Mouse (Mus musculus): ENCODE results near the gene Xylb. TPM values are rescaled to one million over a fixed set of nuclear protein-coding genes. Genes with fewer than 3 reads are reported as not detected.
A peak's percentile ranks its signal among the peaks of the same experiment; 100 is the strongest.
"Not testable (repeated sequence)": the region's sequence is repeated elsewhere in the genome, so short reads cannot be mapped to it uniquely, and the experiment has no call there.

Gene Xylb
- polyA plus RNA-seq, 1 experiment, result 1.4 TPM

GRCm38 (mm10) chr9:119340909-119341816, 16.0 kb upstream of the Xylb start, which contains the start of gene Myd88:
Gene Myd88 (minus strand): TSS chr9:119341411.
- peak; percentile 80 for DNase-seq (ENCODE audit: low spot score)

GRCm38 (mm10) chr9:119342728-119343127, 14.5 kb upstream of the Xylb start:
- no peak for DNase-seq (ENCODE audit: low spot score)

GRCm38 (mm10) chr9:119346376-119346775, 10.8 kb upstream of the Xylb start:
- DNase-seq (ENCODE audit: low spot score), result no peak

GRCm38 (mm10) chr9:119350531-119350930, 6.7 kb upstream of the Xylb start:
- DNase-seq (ENCODE audit: low spot score), result no peak

- DNase-seq (ENCODE audit: low spot score), result no peak
Measured at GRCm38 (mm10) chr9:119350947-119351705, 6.1 kb upstream of the Xylb start.

- peak; percentile 63 for DNase-seq (ENCODE audit: low spot score)
Measured at GRCm38 (mm10) chr9:119352060-119352459, 5.1 kb upstream of the Xylb start.

- DNase-seq (ENCODE audit: low spot score), result no peak
Measured at GRCm38 (mm10) chr9:119353926-119354325, 3.3 kb upstream of the Xylb start.

- no peak for DNase-seq (ENCODE audit: low spot score)
Measured at GRCm38 (mm10) chr9:119355943-119356342, 1.2 kb upstream of the Xylb start.

- no peak for DNase-seq (ENCODE audit: low spot score)
Measured at GRCm38 (mm10) chr9:119358058-119358429, 863 bp downstream of the Xylb start.

GRCm38 (mm10) chr9:119361416-119361815, 4.2 kb downstream of the Xylb start:
- DNase-seq (ENCODE audit: low spot score), result no peak

GRCm38 (mm10) chr9:119363229-119363628, 6.0 kb downstream of the Xylb start:
- no peak for DNase-seq (ENCODE audit: low spot score)

GRCm38 (mm10) chr9:119365284-119365683, 8.1 kb downstream of the Xylb start, which contains the start of gene Slc22a14:
Gene Slc22a14 (minus strand): TSS chr9:119365553.
- DNase-seq (ENCODE audit: low spot score), result no peak

GRCm38 (mm10) chr9:119368367-119368766, 11.2 kb downstream of the Xylb start:
- no peak for DNase-seq (ENCODE audit: low spot score)

GRCm38 (mm10) chr9:119370770-119371169, 13.6 kb downstream of the Xylb start:
- DNase-seq (ENCODE audit: low spot score), result not testable (repeated sequence)

GRCm38 (mm10) chr9:119371251-119371650, 14.1 kb downstream of the Xylb start:
- DNase-seq (ENCODE audit: low spot score), result no peak

- no peak for DNase-seq (ENCODE audit: low spot score)
Measured at GRCm38 (mm10) chr9:119375008-119375407, 17.8 kb downstream of the Xylb start.

- DNase-seq (ENCODE audit: low spot score), result no peak
Measured at GRCm38 (mm10) chr9:119375556-119375955, 18.4 kb downstream of the Xylb start.

GRCm38 (mm10) chr9:119378231-119378630, 21.1 kb downstream of the Xylb start:
- no peak for DNase-seq (ENCODE audit: low spot score)

GRCm38 (mm10) chr9:119382603-119383002, 25.4 kb downstream of the Xylb start:
- no peak for DNase-seq (ENCODE audit: low spot score)

- DNase-seq (ENCODE audit: low spot score), result no peak
Measured at GRCm38 (mm10) chr9:119388956-119389355, 31.8 kb downstream of the Xylb start.

GRCm38 (mm10) chr9:119390214-119390613, 33.0 kb downstream of the Xylb start:
- DNase-seq (ENCODE audit: low spot score), result no peak

- DNase-seq (ENCODE audit: low spot score), result no peak
Measured at GRCm38 (mm10) chr9:119394808-119395207, 37.6 kb downstream of the Xylb start.

- DNase-seq (ENCODE audit: low spot score), result no peak
Measured at GRCm38 (mm10) chr9:119401351-119401750, 44.2 kb downstream of the Xylb start.

All from urinary bladder, adult 2 months (tissue).